Mouse (Mus musculus) bone marrow, adult 2 months (tissue): Measurements from ENCODE around the gene Sobp. TPM values are rescaled to one million over a fixed set of nuclear protein-coding genes. Genes with fewer than 3 reads are reported as not detected.
A peak's percentile ranks its signal among the peaks of the same experiment; 100 is the strongest.

ENCODE experiments used
- H3K27ac ChIP-seq: fragments of 200-500 bp; 2 replicates; pipeline ENCODE4 v1.5.1; 2012; ENCODE audit warnings: low read depth, mild to moderate bottlenecking, control low read depth, inconsistent platforms, low read length; ENCODE audit not compliant: control insufficient read depth, poor library complexity, insufficient read depth
- H3K4me1 ChIP-seq: fragments of 200-500 bp; 2 replicates; pipeline ENCODE4 v1.6.1; 2011; ENCODE audit warnings: low read length; ENCODE audit not compliant: control insufficient read depth, insufficient read depth
- H3K4me3 ChIP-seq: fragments of 200-500 bp; replicated peaks from 2 replicates; pipeline ENCODE3; 2011; ENCODE audit warnings: mild to moderate bottlenecking, low read depth, low read length, control low read depth; ENCODE audit not compliant: control insufficient read depth
- CTCF ChIP-seq: fragments of 200-500 bp; IDR thresholded peaks from 2 replicates; pipeline ENCODE4 v1.5.1; 2011; ENCODE audit warnings: low read length, control low read depth; ENCODE audit not compliant: control insufficient read depth, insufficient read depth
- POLR2A ChIP-seq: fragments of 200-500 bp; IDR thresholded peaks from 2 replicates; pipeline ENCODE4 v1.6.1; 2011; ENCODE audit warnings: low read depth, mild to moderate bottlenecking, control low read depth, low read length, borderline replicate concordance; ENCODE audit not compliant: control insufficient read depth
- WGBS: fragments of 180-500 bp; shearing (Covaris S2); methylation state at CpG from one replicate; pipeline ENCODE4 v1.1.7; 2018; 5-methylcytosine and 5-hydroxymethylcytosine counted together
- polyA plus RNA-seq: library from polyadenylated mRNA; stranded (reverse); fragments of >200 nt; gene quantifications from 2 replicates; pipeline ENCODE4 v1.2.4, GENCODE M21; 2011; ENCODE audit warnings: low replicate concordance; ENCODE audit not compliant: missing spikeins, insufficient read depth, insufficient read length

Sobp gene
- polyA plus RNA-seq, 1 experiment, result not detected

DNA sequence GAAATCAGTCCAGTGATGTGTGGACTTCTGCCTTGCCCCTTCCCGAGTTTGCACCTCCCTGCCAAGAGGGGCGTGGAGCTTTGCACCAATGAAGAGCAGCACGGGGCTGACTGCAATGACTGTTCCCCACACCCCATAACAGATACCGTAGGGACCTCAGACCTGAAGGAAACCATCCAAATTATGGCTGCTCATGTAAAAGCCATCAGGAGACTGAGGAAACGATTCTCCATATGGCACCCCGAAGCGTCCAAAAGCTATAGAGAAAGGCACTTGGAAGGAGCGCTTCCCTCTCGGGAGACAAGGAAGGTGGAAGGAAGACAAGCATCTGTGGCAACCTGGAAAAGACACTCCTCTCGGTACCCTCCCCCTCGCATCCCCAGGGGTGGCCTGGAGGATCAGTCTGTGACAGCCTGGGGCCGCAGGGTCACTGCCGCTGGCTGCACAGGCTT lies 180.0 kb downstream of the Sobp start:
- WGBS, result 53% methylated on average over 13 of the region's 13 CpGs
- TF ChIP-seq CTCF (no peak), POLR2A (no peak)
- H3K4me1 ChIP-seq, result no peaks in the 10 kb centered on the region

DNA sequence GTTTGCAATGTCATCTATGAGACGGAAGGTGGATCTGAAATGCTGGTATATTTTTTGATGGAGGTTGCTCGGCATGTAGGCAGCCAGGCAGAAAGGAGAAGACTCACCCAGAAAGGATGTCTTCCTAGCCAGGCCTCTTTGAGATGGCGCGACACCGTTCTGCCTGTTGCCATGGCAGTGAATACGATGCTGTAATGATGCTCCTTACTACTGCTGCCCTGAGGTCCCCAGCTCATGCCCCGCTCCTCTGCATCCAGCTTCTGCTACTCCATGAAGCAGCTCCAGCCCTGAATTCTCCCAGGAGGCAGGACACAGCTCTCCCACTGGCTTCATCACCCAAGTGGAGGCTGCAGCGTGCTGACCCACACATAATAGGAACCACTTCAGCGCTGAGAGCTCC lies 183.3 kb downstream of the Sobp start:
- 80% methylated on average over 9 of the region's 9 CpGs for WGBS
- H3K4me1 ChIP-seq, result no peaks in the 10 kb centered on the region
- no peak overlapping the region for H3K27ac ChIP-seq
- no peak for TF ChIP-seq CTCF
- TF ChIP-seq POLR2A, result no peak
- H3K4me3 ChIP-seq, result no peak overlapping the region

More for the DNA sequence above, 180.0 kb downstream of the Sobp start:
- H3K4me3 ChIP-seq, result no peak overlapping the region
- H3K27ac ChIP-seq, result no peak overlapping the region

DNA sequence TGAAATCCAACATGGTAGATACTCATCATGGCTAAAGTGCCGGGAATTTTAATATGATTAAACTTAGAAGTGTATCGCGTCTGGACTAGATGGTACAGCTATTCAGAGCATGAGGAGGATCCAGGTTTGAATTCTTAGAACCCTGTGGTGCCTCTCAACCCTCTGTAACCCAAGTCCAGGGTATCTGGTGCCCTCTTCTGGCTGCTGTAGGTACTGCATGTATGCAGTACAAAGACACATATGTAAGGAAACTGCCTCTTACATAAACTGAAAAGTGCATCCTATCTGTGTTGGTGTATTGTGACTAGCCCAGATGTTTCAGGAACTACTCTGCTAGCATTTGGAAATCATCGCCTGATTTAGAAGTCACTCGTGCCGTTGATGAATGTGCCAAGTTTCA lies 184.4 kb downstream of the Sobp start:
- no peak for TF ChIP-seq POLR2A
- peak; percentile 77 for TF ChIP-seq CTCF
- H3K4me1 ChIP-seq, result no peaks in the 10 kb centered on the region
- H3K4me3 ChIP-seq, result no peak overlapping the region
- H3K27ac ChIP-seq, result no peak overlapping the region
- WGBS, result 22% methylated on average over 6 of the region's 6 CpGs

DNA sequence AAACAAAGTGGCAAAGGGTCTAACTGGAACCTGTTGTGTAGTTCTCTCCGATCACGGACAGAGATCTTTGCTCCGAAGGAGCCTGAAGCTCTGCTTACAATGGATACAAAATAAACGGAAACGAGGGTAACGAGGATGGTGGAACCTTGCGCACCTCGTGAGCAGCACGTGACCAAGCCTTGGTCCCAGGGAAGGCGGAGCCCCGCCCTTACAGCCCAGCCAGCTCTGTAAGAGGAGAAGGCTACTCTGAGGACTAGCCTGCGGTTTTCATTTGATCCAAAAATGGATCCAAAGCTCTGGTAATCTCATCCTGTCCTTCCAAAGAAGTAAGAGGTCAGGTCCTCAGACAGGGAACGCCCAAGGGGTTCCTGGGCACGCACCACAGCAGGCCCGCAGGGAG lies 185.7 kb downstream of the Sobp start:
- 73% methylated on average over 15 of the region's 15 CpGs for WGBS

DNA sequence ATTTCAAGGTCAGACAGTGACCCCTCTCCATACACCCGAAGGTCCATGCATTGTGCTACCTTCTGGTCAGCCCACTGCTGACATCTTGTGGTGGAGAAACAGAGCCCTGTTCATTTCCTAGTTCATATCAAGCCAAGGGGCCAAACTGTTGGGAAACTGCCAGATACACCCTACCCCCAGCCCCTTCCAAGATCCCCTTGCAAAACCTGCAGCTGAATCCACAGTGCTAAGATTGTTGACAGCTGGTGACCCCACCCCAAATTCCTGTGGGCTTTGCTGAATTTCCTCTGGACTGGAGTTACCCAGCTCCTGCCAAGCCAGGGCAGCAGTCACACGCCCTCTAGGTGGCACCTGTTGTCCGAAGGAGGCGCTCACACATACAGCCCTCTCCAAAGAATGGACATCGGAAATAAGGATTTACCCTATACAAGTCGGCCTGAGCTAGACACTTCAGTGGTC lies 186.7 kb downstream of the Sobp start:
- TF ChIP-seq CTCF, result peak; percentile 65
- TF ChIP-seq POLR2A, result no peak
- 15% methylated on average over 6 of the region's 6 CpGs for WGBS
- Histone ChIP-seq H3K27ac (no peak overlapping the region), H3K4me3 (no peak overlapping the region), H3K4me1 (no peaks in the 10 kb centered on the region)

More for the DNA sequence above, 185.7 kb downstream of the Sobp start:
- TF ChIP-seq CTCF, result no peak
- TF ChIP-seq POLR2A, result no peak
- H3K27ac ChIP-seq, result no peak overlapping the region
- H3K4me3 ChIP-seq, result no peak overlapping the region
- no peaks in the 10 kb centered on the region for H3K4me1 ChIP-seq

DNA sequence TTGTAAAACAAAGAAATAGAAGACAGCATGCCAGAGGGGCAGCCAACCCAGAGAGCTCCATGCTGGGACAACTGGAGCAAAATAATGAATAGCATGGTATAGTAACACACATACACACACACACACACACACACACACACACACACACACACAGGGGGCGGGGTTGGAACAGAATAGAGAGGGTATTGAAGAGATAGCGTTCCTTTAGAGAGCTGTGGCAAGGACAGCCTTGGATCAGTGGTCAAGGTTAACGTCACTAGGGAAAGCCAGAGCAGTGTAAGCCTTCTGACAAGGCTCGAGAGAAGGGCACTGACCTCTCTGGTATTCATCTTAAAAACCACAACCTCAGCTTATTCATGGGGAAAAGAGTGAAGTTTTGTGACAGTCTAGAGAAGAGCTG lies 189.4 kb downstream of the Sobp start:
- no peak overlapping the region for H3K27ac ChIP-seq
- H3K4me3 ChIP-seq, result no peak overlapping the region
- TF ChIP-seq POLR2A (no peak), CTCF (no peak)
- H3K4me1 ChIP-seq, result no peaks in the 10 kb centered on the region
- WGBS, result 65% methylated on average over 4 of the region's 4 CpGs

DNA sequence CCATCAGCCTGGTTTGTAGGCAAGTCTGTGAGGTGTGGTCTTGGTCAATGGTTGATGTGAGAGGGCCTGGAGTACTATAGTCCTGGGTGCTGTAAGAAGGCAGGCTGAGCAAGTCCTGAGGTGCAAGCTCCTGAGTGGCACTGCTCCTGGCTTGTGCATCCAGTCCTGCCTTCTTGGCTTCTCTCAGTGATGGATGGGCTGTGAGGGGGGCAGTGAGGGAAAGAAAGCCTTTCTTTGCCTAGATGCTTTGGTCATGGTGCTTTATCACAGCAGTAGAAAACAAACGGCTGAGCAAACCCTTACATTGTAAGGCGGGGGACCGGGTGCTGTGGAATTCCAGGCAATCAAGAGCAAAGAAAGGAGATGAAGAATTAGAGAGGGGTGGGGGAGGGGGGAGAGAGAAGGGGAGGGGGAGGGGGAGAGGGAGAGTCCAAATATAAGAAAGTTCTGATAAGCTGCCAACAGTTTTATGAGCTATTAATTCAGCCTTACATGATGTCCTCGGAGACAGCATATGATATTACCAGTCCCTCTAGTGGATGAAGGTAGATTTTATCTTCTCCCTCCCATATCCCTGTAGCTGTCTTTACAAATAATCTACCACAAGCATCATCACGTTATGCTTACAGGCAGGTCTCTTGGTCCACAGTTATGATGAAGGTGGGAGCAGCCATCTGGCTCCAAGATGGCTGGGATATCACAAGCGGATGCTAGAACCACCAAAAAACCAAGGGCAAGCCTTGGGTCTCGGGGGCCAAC lies 193.2 kb downstream of the Sobp start:
- no peaks in the 10 kb centered on the region for H3K4me1 ChIP-seq
- WGBS, result 75% methylated on average over 7 of the region's 7 CpGs
- no peak overlapping the region for H3K4me3 ChIP-seq
- TF ChIP-seq POLR2A, result no peak
- no peak overlapping the region for H3K27ac ChIP-seq

DNA sequence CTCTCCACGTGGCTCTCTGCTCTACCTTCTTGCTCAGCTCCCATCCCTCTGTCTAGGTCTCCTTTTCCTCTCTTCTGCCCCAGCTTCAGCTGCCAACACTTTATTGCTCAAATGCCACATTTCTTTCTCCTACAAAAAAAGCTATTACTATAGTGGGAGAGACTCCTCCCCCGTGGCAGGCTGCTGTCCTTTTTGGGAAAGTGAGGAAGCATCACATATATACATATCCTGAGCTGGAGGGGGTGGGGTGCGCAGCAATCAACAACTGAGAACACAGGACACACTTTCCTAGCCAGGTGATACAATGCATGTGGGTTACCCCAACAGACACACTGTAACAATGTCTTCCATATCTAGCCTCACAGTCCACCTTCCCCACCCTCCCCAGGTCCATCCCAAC lies 196.0 kb downstream of the Sobp start:
- WGBS, result 63% methylated on average over 3 of the region's 3 CpGs
- H3K4me1 ChIP-seq, result no peaks in the 10 kb centered on the region
- H3K27ac ChIP-seq, result no peak overlapping the region
- H3K4me3 ChIP-seq, result no peak overlapping the region
- no peak for TF ChIP-seq POLR2A
- no peak for TF ChIP-seq CTCF
